Mouse (Mus musculus) urinary bladder, adult 18-20 months (tissue): Measurements from ENCODE around the gene Gm44973.
"Not testable (repeated sequence)": the region's sequence is repeated elsewhere in the genome, so short reads cannot be mapped to it uniquely, and the experiment has no call there.

Experiments used
- DNase-seq, 2 experiments: peaks; one replicate each; pipeline ENCODE4 v3.0.0; 2022; ENCODE audit warnings: low spot score in 2 of 2, mixed read lengths in 2 of 2

The Gm44973 gene

GRCm38 (mm10) chr7:5051193-5052192, 36.2 kb downstream of the Gm44973 start, which contains the start of gene Zfp580:
Zfp580 (plus strand) TSS chr7:5051538.
- peak; percentile 41 to 67 for DNase-seq

GRCm38 (mm10) chr7:5052438-5052837, 37.1 kb downstream of the Gm44973 start:
- no peak for DNase-seq

- no peak for DNase-seq
Measured at GRCm38 (mm10) chr7:5052931-5053343, 37.6 kb downstream of the Gm44973 start.

- DNase-seq: no peak
Measured at GRCm38 (mm10) chr7:5053456-5054179, 38.3 kb downstream of the Gm44973 start.

- no peak for DNase-seq
Measured at GRCm38 (mm10) chr7:5056651-5057263, 41.5 kb downstream of the Gm44973 start.

GRCm38 (mm10) chr7:5057381-5057780, 42.1 kb downstream of the Gm44973 start:
- DNase-seq: no peak

- DNase-seq: no peak
Measured at GRCm38 (mm10) chr7:5057804-5058203, 42.5 kb downstream of the Gm44973 start.

GRCm38 (mm10) chr7:5058631-5059030, 43.3 kb downstream of the Gm44973 start:
- DNase-seq: no peak

GRCm38 (mm10) chr7:5059421-5059820, 44.1 kb downstream of the Gm44973 start:
- DNase-seq: no peak

- DNase-seq: peak; percentile 68 to 73
Measured at GRCm38 (mm10) chr7:5060239-5060731, 45.0 kb downstream of the Gm44973 start.

GRCm38 (mm10) chr7:5060944-5061773, 45.9 kb downstream of the Gm44973 start:
- peak; percentile 95 to 96 for DNase-seq

- peak; percentile 83 to 89 for DNase-seq
Measured at GRCm38 (mm10) chr7:5061774-5062359, 46.6 kb downstream of the Gm44973 start, which contains the start of gene U2af2. U2af2 (plus strand) TSS chr7:5062143.

GRCm38 (mm10) chr7:5062360-5063001, 47.2 kb downstream of the Gm44973 start:
- DNase-seq: peak; percentile 56 to 61

GRCm38 (mm10) chr7:5064886-5065285, 49.6 kb downstream of the Gm44973 start:
- DNase-seq: no peak

GRCm38 (mm10) chr7:5073586-5073985, 58.3 kb downstream of the Gm44973 start:
- no peak for DNase-seq

- DNase-seq: no peak
Measured at GRCm38 (mm10) chr7:5074984-5075383, 59.7 kb downstream of the Gm44973 start.

GRCm38 (mm10) chr7:5076931-5077330, 61.6 kb downstream of the Gm44973 start:
- DNase-seq: no peak

GRCm38 (mm10) chr7:5079365-5080009, 64.2 kb downstream of the Gm44973 start:
- DNase-seq: not testable (repeated sequence)

- peak; percentile 88 to 93 for DNase-seq
Measured at GRCm38 (mm10) chr7:5080010-5080751, 64.9 kb downstream of the Gm44973 start, which contains the start of gene Epn1. Epn1 (plus strand) TSS chr7:5080235.
